Mouse (Mus musculus) brown adipose tissue, adult 24 weeks (tissue): Measurements from ENCODE around the gene Gabpb2. TPM values are rescaled to one million over a fixed set of nuclear protein-coding genes. Genes with fewer than 3 reads are reported as not detected.
A peak's percentile ranks its signal among the peaks of the same experiment; 100 is the strongest.

Experiments used
- H3K27ac ChIP-seq: fragments of 200-500 bp; replicated peaks from 2 replicates; pipeline ENCODE4 v1.5.1; 2012; ENCODE audit warnings: low read depth, mild to moderate bottlenecking, low read length
- H3K4me1 ChIP-seq: fragments of 200-500 bp; 2 replicates; pipeline ENCODE4 v1.6.1; 2012; ENCODE audit warnings: low read length, mixed read lengths; ENCODE audit not compliant: control insufficient read depth, insufficient read depth, insufficient read length
- H3K4me3 ChIP-seq: fragments of 200-500 bp; 2 replicates; pipeline ENCODE4 v1.5.1; 2012; ENCODE audit warnings: low read depth, mild to moderate bottlenecking, low read length, moderate library complexity; ENCODE audit not compliant: insufficient read depth
- polyA plus RNA-seq: library from polyadenylated mRNA; stranded (reverse); fragments of >200 nt; gene quantifications from 2 replicates; pipeline ENCODE4 v1.2.4, GENCODE M21; 2012; ENCODE audit not compliant: missing spikeins, insufficient read depth, insufficient read length

Gabpb2 gene
- polyA plus RNA-seq, 1 experiment: 12.2 TPM

GRCm38 (mm10) chr3:95239022-95239421, 21.3 kb upstream of the Gabpb2 start:
- Histone ChIP-seq H3K27ac (no peak overlapping the region), H3K4me3 (no peak overlapping the region), H3K4me1 (no peaks in the 10 kb centered on the region)

- H3K27ac ChIP-seq: no peak overlapping the region
Measured at GRCm38 (mm10) chr3:95237541-95238099, 19.9 kb upstream of the Gabpb2 start.

GRCm38 (mm10) chr3:95235386-95236301, 17.9 kb upstream of the Gabpb2 start:
- peaks cover 13% of the 10 kb centered on the region for H3K4me1 ChIP-seq
- H3K4me3 ChIP-seq: no peak overlapping the region
- H3K27ac ChIP-seq: no peak overlapping the region

More at GRCm38 (mm10) chr3:95237541-95238099, 19.9 kb upstream of the Gabpb2 start:
- H3K4me1 ChIP-seq: no peaks in the 10 kb centered on the region
- H3K4me3 ChIP-seq: no peak overlapping the region

- H3K27ac ChIP-seq: peak overlapping the region; percentile 37
- H3K4me1 ChIP-seq: peaks cover 20% of the 10 kb centered on the region
- no peak overlapping the region for H3K4me3 ChIP-seq
Measured at GRCm38 (mm10) chr3:95233303-95233980, 15.7 kb upstream of the Gabpb2 start.

- Histone ChIP-seq H3K4me3 (no peak overlapping the region), H3K4me1 (peaks cover 20% of the 10 kb centered on the region), H3K27ac (peak overlapping the region; percentile 17)
Measured at GRCm38 (mm10) chr3:95232771-95233170, 15.1 kb upstream of the Gabpb2 start.

- Histone ChIP-seq H3K4me3 (peak within 1 kb of the TSS; percentile 63), H3K4me1 (peaks cover 20% of the 10 kb centered on the region), H3K27ac (peak within 1 kb of the TSS; percentile 88)
Measured at GRCm38 (mm10) chr3:95231298-95232221, 13.8 kb upstream of the Gabpb2 start, which contains the start of gene Mllt11. Gene Mllt11, minus strand, starts transcription at chr3:95232171.

- Histone ChIP-seq H3K4me1 (peaks cover 20% of the 10 kb centered on the region), H3K4me3 (peak overlapping the region; percentile 63), H3K27ac (peak overlapping the region; percentile 88)
Measured at GRCm38 (mm10) chr3:95230495-95231297, 13.0 kb upstream of the Gabpb2 start.

- Histone ChIP-seq H3K4me3 (peak overlapping the region; percentile 88), H3K4me1 (peaks cover 20% of the 10 kb centered on the region)
Measured at GRCm38 (mm10) chr3:95229781-95230494, 12.2 kb upstream of the Gabpb2 start.

GRCm38 (mm10) chr3:95228894-95229780, 11.4 kb upstream of the Gabpb2 start:
- peak overlapping the region; percentile 88 for H3K4me3 ChIP-seq
- peak overlapping the region; percentile 73 for H3K27ac ChIP-seq
- H3K4me1 ChIP-seq: peaks cover 20% of the 10 kb centered on the region

More at GRCm38 (mm10) chr3:95229781-95230494, 12.2 kb upstream of the Gabpb2 start:
- peak overlapping the region; percentile 88 for H3K27ac ChIP-seq

GRCm38 (mm10) chr3:95228148-95228893, 10.6 kb upstream of the Gabpb2 start, which contains the start of gene Cdc42se1:
Gene Cdc42se1, plus strand, starts transcription at chr3:95228732.
- H3K27ac ChIP-seq: peak within 1 kb of the TSS; percentile 88
- H3K4me1 ChIP-seq: peaks cover 20% of the 10 kb centered on the region
- H3K4me3 ChIP-seq: peak within 1 kb of the TSS; percentile 88

GRCm38 (mm10) chr3:95227214-95227613, 9.5 kb upstream of the Gabpb2 start:
- Histone ChIP-seq H3K27ac (no peak overlapping the region), H3K4me3 (no peak overlapping the region), H3K4me1 (peaks cover 20% of the 10 kb centered on the region)

- Histone ChIP-seq H3K27ac (no peak overlapping the region), H3K4me1 (no peaks in the 10 kb centered on the region), H3K4me3 (no peak overlapping the region)
Measured at GRCm38 (mm10) chr3:95224295-95224694, 6.6 kb upstream of the Gabpb2 start.
